Mouse (Mus musculus): ENCODE measurements around the gene S100a10. TPM values are rescaled to one million over a fixed set of nuclear protein-coding genes. Genes with fewer than 3 reads are reported as not detected.
A peak's percentile ranks its signal among the peaks of the same experiment; 100 is the strongest.

The S100a10 gene
- total RNA-seq (2018; cell fraction: chromatin; rRNA removed) = 100 to 1,000 TPM in 5 of 26 experiments, 10 to 100 TPM in 17, 1 to 10 TPM in 4; 7.1 to 350 (median 34.6) TPM
- 100 to 1,000 TPM; 121 to 615 (median 284) TPM for total RNA-seq (2018; cell fraction: cytosol; rRNA removed)
- 100 to 1,000 TPM in 9 of 26 experiments, 10 to 100 TPM in 17; 22.9 to 214 (median 67.5) TPM for total RNA-seq (2018; cell fraction: nucleus; rRNA removed)
- 266 to 423 TPM (median 285 TPM) in 3 replicates for polyA plus RNA-seq (2018)

DNA sequence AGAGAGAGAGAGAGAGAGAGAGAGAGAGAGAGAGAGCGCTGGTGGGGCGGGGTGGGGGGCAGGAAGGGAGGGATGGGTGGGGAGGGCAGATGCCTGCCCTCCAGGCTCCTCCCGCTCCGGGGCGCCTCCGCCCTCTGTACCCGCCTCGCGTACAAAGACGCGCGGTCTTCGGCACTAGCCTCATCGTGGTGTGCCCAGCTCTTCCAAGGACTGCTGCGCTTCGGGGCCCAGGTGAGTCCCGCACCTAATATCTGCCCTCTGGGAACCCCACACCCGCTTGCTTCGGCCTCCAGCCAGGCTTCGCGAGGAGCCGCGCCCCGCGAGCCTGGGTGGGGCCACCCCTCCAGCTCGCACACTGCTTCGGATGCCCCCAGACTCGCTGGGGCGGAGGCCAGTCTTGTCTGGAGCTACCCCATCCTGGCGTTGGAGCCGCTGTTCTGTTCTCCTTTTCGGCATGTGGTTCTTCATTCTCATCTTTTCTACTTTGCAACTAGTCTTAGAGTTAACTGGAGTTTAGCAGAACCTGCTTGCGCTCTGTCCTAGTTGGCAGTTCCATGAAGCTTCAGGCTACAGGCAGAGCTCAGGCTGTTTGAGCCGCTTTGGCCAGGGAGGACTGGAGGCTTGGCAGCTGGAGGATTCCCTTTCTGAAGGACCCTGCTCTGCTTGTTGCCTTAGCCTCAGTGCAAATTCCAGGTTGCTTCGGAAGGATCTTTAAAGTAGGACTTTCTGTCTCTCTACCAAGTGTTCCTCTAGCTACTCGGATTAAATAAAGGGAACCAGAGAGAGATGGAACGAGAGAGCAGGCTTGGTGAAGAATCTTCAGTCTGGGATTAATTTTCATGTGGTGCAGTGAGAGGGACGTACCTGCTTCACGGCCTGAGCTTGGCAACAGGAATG is at the start of gene S100a10:
TSS of gene S100a10 (plus strand) at position 100 of the 897 bp plus-strand sequence.
- WGBS (ENCODE audit: missing documents) = under 1% methylated on average over 37 of the region's 39 CpGs
- H3K4me3 ChIP-seq (ENCODE audit: inconsistent target) = peak within 1 kb of the TSS; percentile 81
- H3K36me3 ChIP-seq (ENCODE audit: inconsistent target) = no peaks in the 10 kb centered on the region
- H3K79me2 ChIP-seq (ENCODE audit: inconsistent target) = peaks cover 49% of the 10 kb centered on the region
- H3K27ac ChIP-seq = peak within 1 kb of the TSS; percentile 95

DNA sequence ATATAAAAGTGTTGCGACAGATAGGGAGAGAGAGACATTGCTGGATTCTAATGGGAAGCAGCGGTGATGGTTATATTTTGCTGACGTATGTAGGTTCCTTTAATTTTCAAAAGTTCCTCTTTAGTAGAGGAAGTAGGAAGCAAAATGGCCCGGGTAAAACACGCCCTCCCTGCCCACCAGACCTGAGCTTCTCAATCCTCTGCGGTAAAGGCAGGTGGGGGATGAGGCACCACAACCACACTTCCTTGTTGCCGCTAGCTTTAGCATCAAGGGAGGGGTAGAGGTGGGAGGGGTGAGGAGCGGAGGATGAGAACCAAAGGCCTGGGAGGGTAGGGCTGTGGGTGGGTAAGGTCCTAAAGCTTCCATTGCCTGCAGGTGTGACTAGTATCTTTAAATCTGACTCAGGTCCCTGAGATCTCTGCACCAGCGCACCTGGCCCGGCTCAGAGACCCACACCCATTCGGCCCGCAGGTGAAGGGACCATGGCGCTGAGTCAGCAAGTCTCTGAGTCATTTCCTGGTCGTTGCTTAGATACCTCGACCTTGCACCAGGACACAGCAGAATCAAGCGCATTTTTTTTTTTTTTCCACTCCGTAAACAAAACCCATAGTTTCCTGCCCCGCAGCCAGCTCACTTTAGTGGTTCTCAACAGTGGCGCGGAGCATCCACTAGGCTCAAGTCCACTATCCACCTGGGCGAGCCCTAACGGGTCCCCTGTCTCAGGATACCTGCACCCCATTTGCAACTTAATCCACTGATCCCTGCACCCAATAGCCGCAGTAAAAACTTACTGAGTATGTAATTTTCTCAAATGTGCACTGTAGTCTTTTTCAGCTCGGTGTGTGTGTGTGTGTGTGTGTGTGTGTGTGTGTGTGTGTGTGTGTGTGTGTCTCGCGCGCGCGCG is 48.7 kb upstream of the S100a10 start:
- WGBS (ENCODE audit: missing documents) = 18% methylated on average over 28 of the region's 30 CpGs
- peak overlapping the region; percentile 32 for H3K4me3 ChIP-seq (ENCODE audit: inconsistent target)
- peak overlapping the region; percentile 37 for H3K27ac ChIP-seq
- no peaks in the 10 kb centered on the region for H3K79me2 ChIP-seq (ENCODE audit: inconsistent target)
- H3K36me3 ChIP-seq (ENCODE audit: inconsistent target) = no peaks in the 10 kb centered on the region

DNA sequence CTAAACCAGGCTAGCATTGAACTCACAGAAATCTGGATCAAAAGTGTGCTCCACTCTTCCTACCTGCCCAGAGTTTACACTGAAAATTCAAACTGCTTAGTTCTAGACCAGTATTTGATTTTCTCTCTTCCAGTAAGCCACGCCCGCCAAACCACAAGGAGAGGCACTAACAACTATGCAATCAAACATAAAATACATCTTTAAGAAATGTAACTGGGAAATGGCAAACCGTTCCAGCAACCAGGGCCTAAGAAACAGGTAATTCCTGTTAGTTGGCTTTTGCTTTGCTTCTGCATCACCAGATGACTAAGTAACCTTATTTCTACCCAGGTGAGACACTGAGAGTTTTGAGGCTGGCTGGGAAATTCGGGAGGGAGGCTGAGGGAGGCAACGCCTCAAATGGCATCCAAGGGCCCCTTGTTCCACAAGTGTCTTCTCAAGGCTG is 48.0 kb upstream of the S100a10 start:
- Histone ChIP-seq H3K27ac (no peak overlapping the region), H3K4me3 (ENCODE audit: inconsistent target) (no peak overlapping the region), H3K36me3 (ENCODE audit: inconsistent target) (no peaks in the 10 kb centered on the region), H3K79me2 (ENCODE audit: inconsistent target) (no peaks in the 10 kb centered on the region)
- WGBS (ENCODE audit: missing documents) = 60% methylated on average over 5 of the region's 5 CpGs

DNA sequence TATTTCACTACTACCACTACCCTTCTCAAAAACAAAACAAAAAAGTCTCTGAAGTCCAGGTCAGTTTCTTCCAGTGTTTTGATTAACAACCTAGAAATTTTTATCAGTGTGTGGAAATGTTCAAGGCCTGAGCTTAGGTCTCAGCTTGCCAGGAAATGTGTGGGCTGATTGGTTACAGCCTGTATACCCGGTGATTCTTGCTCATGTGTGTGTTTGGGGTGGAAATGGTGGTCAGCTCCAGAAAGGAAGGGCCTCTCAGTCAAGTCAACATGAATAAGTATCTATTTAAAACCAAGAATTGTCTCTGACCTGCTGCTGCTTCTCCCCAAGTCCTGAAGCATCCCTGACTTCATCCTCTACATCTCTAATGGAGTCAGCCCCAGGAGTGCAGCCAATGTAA is 45.6 kb upstream of the S100a10 start:
- no peaks in the 10 kb centered on the region for H3K79me2 ChIP-seq (ENCODE audit: inconsistent target)
- no peak overlapping the region for H3K4me3 ChIP-seq (ENCODE audit: inconsistent target)
- 21% methylated on average over 1 of the region's 1 CpGs for WGBS (ENCODE audit: missing documents)
- H3K36me3 ChIP-seq (ENCODE audit: inconsistent target) = no peaks in the 10 kb centered on the region
- H3K27ac ChIP-seq = no peak overlapping the region

DNA sequence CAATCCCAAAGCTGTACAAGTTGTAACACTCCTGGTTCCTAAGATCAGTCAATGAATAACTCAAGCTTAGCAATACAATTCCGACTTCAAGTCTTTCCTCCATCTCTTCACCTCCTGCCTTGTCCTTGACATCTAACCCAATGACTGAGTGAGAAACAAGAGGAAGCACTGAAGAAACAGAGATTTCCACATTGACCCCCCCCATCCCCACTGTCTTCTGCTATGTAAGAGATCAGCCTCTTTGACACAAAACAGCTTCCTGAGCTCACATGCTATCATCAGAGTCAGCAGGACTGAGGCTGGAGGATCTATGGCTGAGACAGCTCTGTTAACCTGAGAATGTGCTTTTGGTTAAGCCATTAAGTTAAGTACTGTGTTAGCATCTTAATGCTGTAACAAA is 43.8 kb upstream of the S100a10 start:
- Histone ChIP-seq H3K27ac (no peak overlapping the region), H3K4me3 (ENCODE audit: inconsistent target) (no peak overlapping the region), H3K36me3 (ENCODE audit: inconsistent target) (no peaks in the 10 kb centered on the region), H3K79me2 (ENCODE audit: inconsistent target) (no peaks in the 10 kb centered on the region)
- 86% methylated on average over 1 of the region's 1 CpGs for WGBS (ENCODE audit: missing documents)

DNA sequence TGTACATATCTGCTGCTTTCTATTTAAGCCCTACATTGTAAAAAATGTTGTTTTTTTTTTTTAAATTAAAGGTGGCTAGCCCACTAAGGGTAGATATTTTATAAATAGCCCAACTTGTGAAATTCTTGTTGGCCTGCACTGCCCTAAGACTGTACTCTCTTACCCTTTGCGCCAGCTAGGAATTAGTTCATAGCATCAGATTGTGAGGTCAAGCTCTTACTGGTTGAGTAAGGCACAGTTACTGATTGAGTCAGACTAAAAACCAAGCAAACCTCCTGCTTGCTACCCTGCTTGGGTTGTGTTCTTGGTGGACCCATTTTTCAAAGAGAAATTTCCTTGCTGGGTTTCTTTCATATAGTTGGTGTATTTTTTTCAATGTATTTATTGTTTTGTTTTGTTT is 43.1 kb upstream of the S100a10 start:
- WGBS (ENCODE audit: missing documents) = 92% methylated on average over 1 of the region's 1 CpGs
- Histone ChIP-seq H3K27ac (no peak overlapping the region), H3K79me2 (ENCODE audit: inconsistent target) (no peaks in the 10 kb centered on the region), H3K4me3 (ENCODE audit: inconsistent target) (no peak overlapping the region), H3K36me3 (ENCODE audit: inconsistent target) (no peaks in the 10 kb centered on the region)

DNA sequence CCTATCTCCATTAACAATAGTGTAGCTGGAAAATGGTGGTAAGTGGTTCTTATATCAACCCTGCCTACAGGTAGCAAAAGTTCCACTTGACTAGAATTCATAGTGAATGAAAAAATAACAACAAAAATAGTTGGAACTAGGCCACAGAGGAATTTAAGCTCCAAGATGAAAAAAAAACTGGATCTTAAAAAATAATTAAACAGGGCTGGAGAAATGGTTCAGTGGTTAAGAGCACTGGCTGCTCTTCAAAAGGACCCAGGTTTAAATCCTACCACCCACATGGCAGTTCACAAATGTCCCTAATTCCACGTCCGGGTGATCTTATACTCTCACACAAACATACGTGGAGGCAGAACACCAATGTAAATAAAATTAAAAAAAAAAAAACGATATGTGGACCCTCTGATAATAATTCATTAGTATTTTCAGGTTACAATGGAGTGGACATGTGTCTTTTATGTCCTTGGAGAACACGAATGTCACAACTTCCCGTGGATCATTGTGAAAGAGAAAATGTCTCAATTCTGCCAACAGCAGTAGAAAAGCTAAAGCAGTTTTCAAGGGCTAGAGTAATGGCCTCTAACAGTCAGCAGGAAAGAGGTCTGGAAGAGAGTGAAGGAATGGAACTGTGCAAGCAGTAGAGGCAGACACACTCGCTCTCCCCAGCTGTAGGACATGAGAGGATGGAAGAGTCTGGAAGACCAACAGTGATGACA is 42.3 kb upstream of the S100a10 start:
- Histone ChIP-seq H3K4me3 (ENCODE audit: inconsistent target) (no peak overlapping the region), H3K27ac (no peak overlapping the region), H3K36me3 (ENCODE audit: inconsistent target) (no peaks in the 10 kb centered on the region), H3K79me2 (ENCODE audit: inconsistent target) (no peaks in the 10 kb centered on the region)
- 73% methylated on average over 7 of the region's 7 CpGs for WGBS (ENCODE audit: missing documents)

DNA sequence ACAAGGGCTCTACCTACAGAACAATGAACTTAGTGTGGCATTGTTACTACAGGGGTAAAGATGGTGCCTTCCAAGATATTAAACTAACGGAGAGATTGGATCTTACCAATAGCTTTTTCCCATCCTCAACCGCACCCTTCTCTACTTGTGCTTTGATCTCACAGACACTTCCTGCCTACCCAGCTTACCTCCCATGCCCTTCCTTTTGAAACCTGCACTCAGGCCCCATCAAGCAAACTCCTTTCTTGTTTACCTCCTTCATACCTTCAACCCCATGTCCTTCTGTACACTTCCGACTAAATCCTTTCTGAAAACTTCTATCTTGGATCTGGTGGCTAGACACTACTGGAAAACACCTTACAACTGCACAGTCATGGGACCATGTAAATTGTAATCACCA is 40.3 kb upstream of the S100a10 start:
- H3K27ac ChIP-seq = no peak overlapping the region
- no peaks in the 10 kb centered on the region for H3K36me3 ChIP-seq (ENCODE audit: inconsistent target)
- WGBS (ENCODE audit: missing documents) = 91% methylated on average over 3 of the region's 3 CpGs
- H3K79me2 ChIP-seq (ENCODE audit: inconsistent target) = no peaks in the 10 kb centered on the region
- no peak overlapping the region for H3K4me3 ChIP-seq (ENCODE audit: inconsistent target)

DNA sequence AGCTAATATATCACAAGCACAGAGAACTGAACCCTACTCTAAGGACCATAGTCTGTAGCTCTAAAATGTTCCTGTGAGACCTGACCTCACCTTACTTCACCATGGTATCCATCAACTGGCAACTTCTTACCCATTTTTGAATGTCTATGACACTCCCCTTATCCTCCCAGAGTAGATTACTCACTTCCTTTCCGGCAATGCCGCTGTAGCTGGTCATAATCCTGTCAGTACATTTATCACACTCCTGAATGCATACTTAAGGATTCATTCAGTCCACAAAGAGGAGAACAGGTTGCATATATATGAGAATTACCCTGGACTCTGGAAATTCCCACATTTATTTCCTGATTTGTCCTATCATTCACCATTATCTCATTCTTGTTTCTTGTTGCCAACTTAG is 37.5 kb upstream of the S100a10 start:
- H3K27ac ChIP-seq = no peak overlapping the region
- WGBS (ENCODE audit: missing documents) = 66% methylated on average over 2 of the region's 2 CpGs
- no peaks in the 10 kb centered on the region for H3K36me3 ChIP-seq (ENCODE audit: inconsistent target)

DNA sequence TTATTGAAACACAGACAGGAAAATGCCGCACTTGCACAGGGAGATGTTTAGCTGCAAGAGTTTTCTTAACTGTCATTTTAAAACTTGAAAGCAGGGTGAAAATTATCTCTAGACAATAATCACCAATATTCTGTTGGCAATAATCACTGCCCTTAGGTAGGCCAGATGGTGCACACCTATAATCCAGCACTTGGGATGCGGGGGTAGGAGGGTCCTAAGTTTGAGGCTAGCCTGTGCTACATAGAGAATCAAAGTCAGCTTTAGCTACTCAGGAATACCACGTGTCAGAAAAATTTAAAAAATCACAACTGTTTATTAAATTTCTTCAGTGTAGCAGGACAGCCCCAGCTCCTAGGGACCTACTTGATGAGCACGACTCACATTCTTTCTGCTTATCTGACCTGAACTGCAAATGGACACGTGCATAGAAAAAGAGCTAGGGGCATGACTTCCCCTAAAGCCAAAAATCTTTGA is 35.0 kb upstream of the S100a10 start:
- WGBS (ENCODE audit: missing documents) = 47% methylated on average over 5 of the region's 5 CpGs
- peaks cover 28% of the 10 kb centered on the region for H3K79me2 ChIP-seq (ENCODE audit: inconsistent target)

More for the DNA sequence above, 37.5 kb upstream of the S100a10 start:
- H3K79me2 ChIP-seq (ENCODE audit: inconsistent target) = peaks cover 16% of the 10 kb centered on the region
- no peak overlapping the region for H3K4me3 ChIP-seq (ENCODE audit: inconsistent target)

DNA sequence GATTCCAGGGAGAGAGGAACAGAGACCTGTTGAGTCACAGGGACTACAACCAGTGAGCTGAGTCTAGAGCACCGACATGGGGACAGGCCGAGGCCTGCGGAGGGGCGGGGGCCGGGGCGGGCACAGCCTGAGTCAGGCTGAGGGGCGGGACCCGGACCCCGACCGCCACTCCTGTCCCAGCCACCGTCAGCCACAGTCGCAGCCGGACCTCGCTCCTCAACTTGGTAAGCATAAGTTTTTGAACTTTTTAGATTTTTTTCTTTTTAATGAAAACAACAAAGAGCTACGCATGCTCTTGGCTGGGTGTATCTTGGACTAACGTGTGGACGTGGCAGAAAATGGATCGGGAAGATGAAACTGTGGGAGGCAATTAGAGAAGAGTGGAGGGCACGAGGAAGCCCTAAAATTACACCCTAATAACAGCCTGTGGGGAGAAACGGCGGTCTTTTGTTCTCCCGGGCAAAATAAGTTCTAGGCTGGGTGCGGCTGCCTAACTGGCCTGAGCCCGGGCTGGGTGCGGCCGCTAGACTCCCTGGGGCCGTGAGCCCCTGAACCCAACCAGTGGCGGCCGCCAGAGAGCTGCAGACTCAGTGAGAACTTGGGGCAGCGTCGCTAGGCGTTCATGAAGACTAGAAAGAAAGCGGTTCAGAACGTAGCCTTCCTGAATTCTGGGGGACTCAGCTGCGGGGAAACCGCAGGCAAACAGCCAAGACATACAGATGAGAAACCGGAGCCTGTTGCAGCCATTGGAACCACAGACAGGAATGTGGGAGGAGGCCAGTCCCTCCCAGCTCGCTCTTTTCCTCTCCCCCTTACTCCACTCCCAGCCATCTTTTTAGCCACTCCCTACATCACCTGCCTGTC is 34.3 kb upstream of the S100a10 start, which contains the start of gene S100a11:
TSS of gene S100a11 (plus strand) at position 159 of the 864 bp plus-strand sequence.
- WGBS (ENCODE audit: missing documents) = 1% methylated on average over 38 of the region's 38 CpGs
- H3K27ac ChIP-seq = peak within 1 kb of the TSS; percentile 54
- 0 out of 2 replicates have a peak, but pooled peaks cover 7% of the 10 kb centered on the region for H3K36me3 ChIP-seq (ENCODE audit: inconsistent target)
- H3K79me2 ChIP-seq (ENCODE audit: inconsistent target) = peaks cover 28% of the 10 kb centered on the region
- peak within 1 kb of the TSS; percentile 68 for H3K4me3 ChIP-seq (ENCODE audit: inconsistent target)

More for the DNA sequence above, 35.0 kb upstream of the S100a10 start:
- Histone ChIP-seq H3K4me3 (ENCODE audit: inconsistent target) (no peak overlapping the region), H3K36me3 (ENCODE audit: inconsistent target) (0 out of 2 replicates have a peak, but pooled peaks cover 7% of the 10 kb centered on the region), H3K27ac (no peak overlapping the region)

DNA sequence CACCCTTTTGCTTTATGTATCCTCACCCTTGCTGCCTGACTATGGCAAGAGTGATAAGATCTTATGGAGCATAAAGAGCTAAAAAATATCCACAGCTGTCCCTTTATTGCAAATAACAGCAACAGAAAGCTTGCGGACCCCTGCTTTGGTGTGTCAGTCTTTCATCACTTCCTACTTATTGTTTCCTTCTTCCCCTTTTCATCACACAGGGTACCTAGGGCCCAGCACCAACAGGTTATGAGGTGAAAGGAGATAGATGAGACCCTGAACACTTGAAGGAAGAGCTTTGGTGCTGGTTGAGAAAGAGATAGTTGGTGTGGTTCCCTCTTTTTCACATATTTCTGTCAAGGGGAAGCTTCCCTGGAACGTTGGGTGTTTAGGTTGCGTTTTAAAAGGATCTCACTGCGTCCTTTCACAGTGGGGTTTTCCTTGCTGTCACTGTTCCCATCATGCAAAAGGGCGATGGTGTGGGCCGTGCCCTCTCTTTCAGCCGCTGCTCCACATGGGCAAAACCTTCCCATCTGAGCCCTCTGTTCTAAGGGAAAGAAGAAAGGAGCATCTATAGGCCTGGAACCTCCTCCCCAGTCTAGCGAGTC is 33.3 kb upstream of the S100a10 start:
- Histone ChIP-seq H3K36me3 (ENCODE audit: inconsistent target) (0 out of 2 replicates have a peak, but pooled peaks cover 11% of the 10 kb centered on the region), H3K4me3 (ENCODE audit: inconsistent target) (peak overlapping the region; percentile 68), H3K79me2 (ENCODE audit: inconsistent target) (peaks cover 28% of the 10 kb centered on the region), H3K27ac (peak overlapping the region; percentile 54; the same call in 1 of the 2 replicates)
- 50% methylated on average over 8 of the region's 8 CpGs for WGBS (ENCODE audit: missing documents)
